ENCODE assay signal across 7 mouse cellular contexts in the genomic region with DNA sequence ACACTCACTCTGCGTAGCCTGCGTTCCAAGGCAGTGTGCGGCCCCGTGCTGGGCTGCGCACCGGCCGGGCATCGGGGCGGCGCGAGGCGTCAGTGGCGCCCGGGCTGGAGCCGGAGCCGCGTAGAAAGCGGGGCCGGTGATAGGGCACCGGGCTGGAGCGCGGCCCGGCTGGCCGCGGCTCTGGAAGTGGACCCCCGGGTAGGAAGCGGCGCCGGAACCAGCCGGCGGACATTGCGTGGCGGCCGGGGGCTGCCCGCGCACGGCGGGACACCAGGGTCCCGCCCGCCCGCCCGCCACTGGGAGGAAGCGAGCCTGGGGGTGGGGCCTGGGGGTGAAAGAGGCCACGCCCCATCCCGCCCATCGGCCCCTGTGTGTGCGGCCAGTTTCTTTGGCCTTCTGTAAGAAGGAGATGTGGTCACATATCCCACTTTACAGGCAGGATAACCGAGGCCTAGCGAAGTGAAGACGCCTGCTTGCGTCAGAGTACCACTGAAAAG. TPM values are rescaled to one million over a fixed set of nuclear protein-coding genes. Genes with fewer than 3 reads are reported as not detected.
A peak's percentile ranks its signal among the peaks of the same experiment; 100 is the strongest.
DNase-seq lines count a peak whose midpoint lies in the region; TF ChIP-seq lines count a peak whose summit lies in the region.

No protein-coding gene starts in this region.

- no peak for TF ChIP-seq CTCF in MEL (IDR thresholded peaks at IDR 0.05 in 2 of 3, conservative IDR thresholded peaks at IDR 0.05 in 1 of 3; ENCODE audit: control insufficient read depth in 1 of 3, insufficient read depth in 1 of 3, low read depth in 2 of 3, low read length in 3 of 3, poor library complexity in 1 of 3, severe bottlenecking in 1 of 3)
- TF ChIP-seq CTCF in bone marrow macrophage, adult 2 months (IDR thresholded peaks at IDR 0.05; ENCODE audit: low read depth, low read length) = no peak

- H3K9me3 ChIP-seq in MEL (replicated peaks; ENCODE audit: insufficient read depth, low read length) = no peaks in the 10 kb centered on the region
- no peaks in the 10 kb centered on the region for H3K9me3 ChIP-seq in forebrain, embryonic 10.5 days

- H3K27ac ChIP-seq in MEL (ENCODE audit: control insufficient read depth, low read depth, low read length) = peak overlapping the region; percentile 50
- peak overlapping the region; percentile 72 for H3K27ac ChIP-seq in bone marrow macrophage, adult 2 months (ENCODE audit: insufficient read depth, low read depth, low read length)
- H3K27ac ChIP-seq in forebrain, embryonic 10.5 days = peak overlapping the region; percentile 90

- peak overlapping the region; percentile 92 for H3K9ac ChIP-seq in MEL (ENCODE audit: control insufficient read depth, low read depth, low read length, poor library complexity, severe bottlenecking)

- 0% methylated on average over 49 of the region's 51 CpGs for WGBS in forebrain, embryonic 10.5 days
- WGBS in large intestine, adult 2 months = 1% methylated on average over 40 of the region's 51 CpGs

- peak; percentile 60 to 71 for TF ChIP-seq POLR2A in MEL (IDR thresholded peaks at IDR 0.05; ENCODE audit: control insufficient read depth in 1 of 2, insufficient read depth in 1 of 2, low read depth in 1 of 2, low read length in 2 of 2, poor library complexity in 1 of 2)
- no peak for TF ChIP-seq POLR2A in bone marrow macrophage, adult 2 months (IDR thresholded peaks at IDR 0.05; ENCODE audit: borderline replicate concordance, low read depth, low read length)

- H3K4me1 ChIP-seq in MEL (ENCODE audit: control insufficient read depth in 1 of 2, insufficient read depth in 2 of 2, low read length in 2 of 2) = peaks cover 6 to 27% of the 10 kb centered on the region in 2 experiments
- H3K4me1 ChIP-seq in bone marrow macrophage, adult 2 months (ENCODE audit: control insufficient read depth, insufficient read depth, low read length) = peaks cover 25% of the 10 kb centered on the region
- H3K4me1 ChIP-seq in forebrain, embryonic 10.5 days = peaks cover 59% of the 10 kb centered on the region

- peak; percentile 83 for DNase-seq in MEL (ENCODE audit: low read depth, low spot score)
- peak; percentile 76 for DNase-seq in forebrain, embryonic 10.5 days (ENCODE audit: extremely low spot score, low spot score)
- DNase-seq in heart, postnatal 14 days = peak; percentile 84 to 86
- DNase-seq in large intestine, adult 2 months (ENCODE audit: low read depth, low spot score) = peak; percentile 38
- peak; percentile 58 for DNase-seq in mesoderm, embryonic 11.5 days (ENCODE audit: low read depth, low spot score)
- peak; percentile 54 to 61 for DNase-seq in spleen, postnatal 14 days (ENCODE audit: low spot score in 2 of 2)

- TF ChIP-seq EP300 in MEL (IDR thresholded peaks at IDR 0.05; ENCODE audit: low read depth in 1 of 2, low read length in 2 of 2) = no peak

- peaks cover 13% of the 10 kb centered on the region for H3K79me2 ChIP-seq in MEL (ENCODE audit: control insufficient read depth, insufficient read depth, low read length, poor library complexity)

- peaks cover 0 to 16% of the 10 kb centered on the region in 2 experiments; a peak in 2 of 4 replicates for H3K36me3 ChIP-seq in MEL (ENCODE audit: control insufficient read depth in 1 of 2, insufficient read depth in 2 of 2, low read length in 2 of 2)
- peaks cover 37% of the 10 kb centered on the region for H3K36me3 ChIP-seq in forebrain, embryonic 10.5 days (replicated peaks)

- intact Hi-C loops in heart, postnatal 14 days (cut with DNase I) = no loop called here

- peak overlapping the region; percentile 55 to 59 for H3K4me3 ChIP-seq in MEL (ENCODE audit: control insufficient read depth in 1 of 2, insufficient read depth in 1 of 2, low read depth in 2 of 2, low read length in 2 of 2)
- peak overlapping the region; percentile 61 for H3K4me3 ChIP-seq in bone marrow macrophage, adult 2 months (ENCODE audit: insufficient read depth, low read length)
- H3K4me3 ChIP-seq in forebrain, embryonic 10.5 days = peak overlapping the region; percentile 77

- no peak for TF ChIP-seq RAD21 in MEL (IDR thresholded peaks at IDR 0.05; ENCODE audit: low read depth, low read length)

- no peaks in the 10 kb centered on the region for H3K27me3 ChIP-seq in MEL (ENCODE audit: control insufficient read depth in 1 of 2, insufficient read depth in 2 of 2, low read length in 2 of 2)
- peaks cover 29% of the 10 kb centered on the region for H3K27me3 ChIP-seq in forebrain, embryonic 10.5 days (ENCODE audit: poor library complexity, severe bottlenecking)

TF ChIP-seq in MEL, 35 proteins besides CTCF, POLR2A, EP300 and RAD21:
- TF ChIP-seq RCOR1 (IDR thresholded peaks at IDR 0.05; ENCODE audit: low read depth, low read length) = 0 out of 2 replicates have a peak, but pooled peaks have one; percentile 20
- 0 out of 2 replicates have a peak, but pooled peaks have one; percentile 11 for TF ChIP-seq ELF1 (IDR thresholded peaks at IDR 0.05; ENCODE audit: low read depth, low read length)
- 0 out of 2 replicates have a peak, but pooled peaks have one; percentile 13 for TF ChIP-seq NRF1 (IDR thresholded peaks at IDR 0.05; ENCODE audit: insufficient read depth, low read depth, low read length, poor library complexity, severe bottlenecking)
- 0 out of 2 replicates have a peak, but pooled peaks have one; percentile 15 for TF ChIP-seq ETS1 (IDR thresholded peaks at IDR 0.05; ENCODE audit: low read depth, low read length)
- TF ChIP-seq HCFC1 (IDR thresholded peaks at IDR 0.05; ENCODE audit: low read depth, low read length) = peak; percentile 62; the same call in 1 of the 2 replicates
- TF ChIP-seq POLR2AphosphoS2 (IDR thresholded peaks at IDR 0.05; ENCODE audit: low read length) = 0 out of 2 replicates have a peak, but pooled peaks have one; percentile 17
- TF ChIP-seq NELFE (IDR thresholded peaks at IDR 0.05; ENCODE audit: low read depth, low read length) = peak; percentile 59
- TF ChIP-seq MXI1 (IDR thresholded peaks at IDR 0.05; ENCODE audit: low read depth, low read length) = no peak; the same call in 1 of the 2 replicates
- peak; percentile 74; the same call in 1 of the 2 replicates for TF ChIP-seq ZMIZ1 (IDR thresholded peaks at IDR 0.05; ENCODE audit: low read depth, low read length)
- no peak for TF ChIP-seq MYB (IDR thresholded peaks at IDR 0.05; ENCODE audit: low read depth, low read length)
TF ChIP-seq in MEL: peak in this region for 8.

RNA-seq across cellular contexts. Expression of a gene that starts 0.5 kb away (rescaled TPM):
- 29.4 and 34.2 TPM in 2 replicates for total RNA-seq in MEL (2012; rRNA removed)
- polyA plus RNA-seq in MEL (2012; ENCODE audit: insufficient read depth in 1 of 2, insufficient read length in 2 of 2, low read depth in 1 of 2, low replicate concordance in 2 of 2, missing spikeins in 1 of 2) = 10 to 100 TPM in 1 of 2 experiments, not detected in 1; 47.2 TPM
- polyA plus RNA-seq in bone marrow macrophage, adult 2 months (2012; ENCODE audit: insufficient read depth, insufficient read length, missing spikeins) = 41.5 and 42.6 TPM in 2 replicates
- 42.0 and 50.7 TPM in 2 replicates for polyA plus RNA-seq in forebrain, embryonic 10.5 days (2016; fragmentation: Nextera tagmentation; extraction: Ambion mirVana)
- total RNA-seq in heart, postnatal 14 days (2021) = 10 to 100 TPM; 11.8 to 15.2 TPM
- 14.6 and 15.7 TPM in 2 replicates for polyA plus RNA-seq in large intestine, adult 2 months (2012; rRNA removed)

RNA-seq across cellular contexts. Expression of a gene that starts 3.9 kb away (rescaled TPM):
- 63.9 and 66.8 TPM in 2 replicates for total RNA-seq in MEL (2012; rRNA removed)
- polyA plus RNA-seq in MEL (2012; ENCODE audit: insufficient read depth in 1 of 2, insufficient read length in 2 of 2, low read depth in 1 of 2, low replicate concordance in 2 of 2, missing spikeins in 1 of 2) = 100 to 1,000 TPM in 1 of 2 experiments, not detected in 1; 101 TPM
- 99.0 and 113 TPM in 2 replicates for polyA plus RNA-seq in bone marrow macrophage, adult 2 months (2012; ENCODE audit: insufficient read depth, insufficient read length, missing spikeins)
- 70.9 and 71.8 TPM in 2 replicates for polyA plus RNA-seq in forebrain, embryonic 10.5 days (2016; fragmentation: Nextera tagmentation; extraction: Ambion mirVana)
- total RNA-seq in heart, postnatal 14 days (2021) = 100 to 1,000 TPM; 122 to 142 TPM
- 33.5 and 33.6 TPM in 2 replicates for polyA plus RNA-seq in large intestine, adult 2 months (2012; rRNA removed)

RNA-seq across cellular contexts. Expression of a gene that starts 23.4 kb away (rescaled TPM):
- total RNA-seq in MEL (2012; rRNA removed) = not detected in 2 replicates
- not detected for polyA plus RNA-seq in MEL (2012; ENCODE audit: insufficient read depth in 1 of 2, insufficient read length in 2 of 2, low read depth in 1 of 2, low replicate concordance in 2 of 2, missing spikeins in 1 of 2)
- 41.6 and 61.6 TPM in 2 replicates for polyA plus RNA-seq in bone marrow macrophage, adult 2 months (2012; ENCODE audit: insufficient read depth, insufficient read length, missing spikeins)
- polyA plus RNA-seq in forebrain, embryonic 10.5 days (2016; fragmentation: Nextera tagmentation; extraction: Ambion mirVana) = 0.04 TPM in 1 of 2 replicates, not detected in the other
- total RNA-seq in heart, postnatal 14 days (2021) = under 1 TPM; 0.55 to 0.88 TPM
- polyA plus RNA-seq in large intestine, adult 2 months (2012; rRNA removed) = 3.3 and 6.0 TPM in 2 replicates

RNA-seq across cellular contexts. Expression of a gene that starts 28.3 kb away (rescaled TPM):
- 72.2 and 78.0 TPM in 2 replicates for total RNA-seq in MEL (2012; rRNA removed)
- polyA plus RNA-seq in MEL (2012; ENCODE audit: insufficient read depth in 1 of 2, insufficient read length in 2 of 2, low read depth in 1 of 2, low replicate concordance in 2 of 2, missing spikeins in 1 of 2) = 100 to 1,000 TPM in 1 of 2 experiments, 10 to 100 TPM in 1; 41.7 to 108 TPM
- polyA plus RNA-seq in bone marrow macrophage, adult 2 months (2012; ENCODE audit: insufficient read depth, insufficient read length, missing spikeins) = 30.8 and 37.0 TPM in 2 replicates
- 28.3 and 30.2 TPM in 2 replicates for polyA plus RNA-seq in forebrain, embryonic 10.5 days (2016; fragmentation: Nextera tagmentation; extraction: Ambion mirVana)
- total RNA-seq in heart, postnatal 14 days (2021) = 10 to 100 TPM; 54.4 to 63.1 TPM
- 48.0 and 56.3 TPM in 2 replicates for polyA plus RNA-seq in large intestine, adult 2 months (2012; rRNA removed)

RNA-seq across cellular contexts. Expression of a gene that starts 41.1 kb away (rescaled TPM):
- 3.1 and 3.2 TPM in 2 replicates for total RNA-seq in MEL (2012; rRNA removed)
- 1 to 10 TPM in 1 of 2 experiments, not detected in 1; 3.3 TPM for polyA plus RNA-seq in MEL (2012; ENCODE audit: insufficient read depth in 1 of 2, insufficient read length in 2 of 2, low read depth in 1 of 2, low replicate concordance in 2 of 2, missing spikeins in 1 of 2)
- 0.58 and 0.77 TPM in 2 replicates for polyA plus RNA-seq in bone marrow macrophage, adult 2 months (2012; ENCODE audit: insufficient read depth, insufficient read length, missing spikeins)
- 6.8 and 8.0 TPM in 2 replicates for polyA plus RNA-seq in forebrain, embryonic 10.5 days (2016; fragmentation: Nextera tagmentation; extraction: Ambion mirVana)
- total RNA-seq in heart, postnatal 14 days (2021) = 1 to 10 TPM; 1.3 to 1.7 TPM
- polyA plus RNA-seq in large intestine, adult 2 months (2012; rRNA removed) = 6.7 and 15.6 TPM in 2 replicates

Comparison
In these comparisons a context has a peak if more than half of its experiments do, and no peak if none do; other contexts are left out.
1. Peak in every context shown above with its lines: DNase-seq, H3K4me3 ChIP-seq and H3K27ac ChIP-seq.